Mouse (Mus musculus): ENCODE measurements around the gene Tnfrsf8.

GRCm38 (mm10) chr4:145302106-145302505 lies 12.9 kb downstream of the Tnfrsf8 start:
- TF ChIP-seq CTCF (IDR thresholded peaks at IDR 0.05; ENCODE audit: extremely low read depth, insufficient read depth, insufficient read length, insufficient replicate concordance) (no peak), POLR2A (IDR thresholded peaks at IDR 0.05; ENCODE audit: low read depth, low read length) (no peak)
